Mouse (Mus musculus): ENCODE results near the gene Nog. TPM values are rescaled to one million over a fixed set of nuclear protein-coding genes. Genes with fewer than 3 reads are reported as not detected.

Gene Nog
- total and polyA plus RNA-seq, 3 experiments: not detected

GRCm38 (mm10) chr11:89299116-89299783, 2.9 kb downstream of the Nog start:
- TF ChIP-seq TBP (IDR thresholded peaks at IDR 0.05; ENCODE audit: low read depth, low read length): no peak
- TF ChIP-seq ZMIZ1 (IDR thresholded peaks at IDR 0.05; ENCODE audit: low read depth, low read length): no peak
- TF ChIP-seq MAFK (IDR thresholded peaks at IDR 0.05; ENCODE audit: borderline replicate concordance, low read depth, low read length): no peak
- no peak for TF ChIP-seq SMC3 (IDR thresholded peaks at IDR 0.05; ENCODE audit: low read depth, low read length)
- TF ChIP-seq BHLHE40 (IDR thresholded peaks at IDR 0.05; ENCODE audit: borderline replicate concordance, low read depth, low read length): no peak
- TF ChIP-seq CHD1 (IDR thresholded peaks at IDR 0.05; ENCODE audit: low read depth, low read length): no peak
- TF ChIP-seq ZKSCAN1 (IDR thresholded peaks at IDR 0.05; ENCODE audit: low read depth, low read length): no peak
- no peak for TF ChIP-seq USF2 (IDR thresholded peaks at IDR 0.05; ENCODE audit: borderline replicate concordance in 1 of 2, insufficient read depth in 1 of 2, low read depth in 1 of 2, low read length in 2 of 2)
- no peak for TF ChIP-seq EP300 (IDR thresholded peaks at IDR 0.05; ENCODE audit: low read depth in 1 of 2, low read length in 2 of 2)
- TF ChIP-seq HCFC1 (IDR thresholded peaks at IDR 0.05; ENCODE audit: low read depth, low read length): no peak
- no peak for TF ChIP-seq ELF1 (IDR thresholded peaks at IDR 0.05; ENCODE audit: low read depth, low read length)
- no peak for TF ChIP-seq UBTF (IDR thresholded peaks at IDR 0.05; ENCODE audit: borderline replicate concordance, insufficient read depth, low read depth, low read length)
- no peak for TF ChIP-seq RCOR1 (IDR thresholded peaks at IDR 0.05; ENCODE audit: low read depth, low read length)
- no peak for TF ChIP-seq NRF1 (IDR thresholded peaks at IDR 0.05; ENCODE audit: insufficient read depth, low read depth, low read length, poor library complexity, severe bottlenecking)
- TF ChIP-seq USF1 (IDR thresholded peaks at IDR 0.05; ENCODE audit: low read depth, low read length): no peak
- no peak for TF ChIP-seq TCF12 (IDR thresholded peaks at IDR 0.05; ENCODE audit: low read depth, low read length)
- TF ChIP-seq CTCF (IDR thresholded peaks at IDR 0.05 in 2 of 3, conservative IDR thresholded peaks at IDR 0.05 in 1 of 3; ENCODE audit: control insufficient read depth in 1 of 3, insufficient read depth in 1 of 3, low read depth in 2 of 3, low read length in 3 of 3, poor library complexity in 1 of 3, severe bottlenecking in 1 of 3): no peak
- no peak for TF ChIP-seq RAD21 (IDR thresholded peaks at IDR 0.05; ENCODE audit: low read depth, low read length)
- no peak for TF ChIP-seq MEF2A (IDR thresholded peaks at IDR 0.05; ENCODE audit: extremely low read depth, insufficient replicate concordance, low read depth, low read length, poor library complexity, severe bottlenecking)
- no peaks in the 10 kb centered on the region for H3K27me3 ChIP-seq (ENCODE audit: control insufficient read depth in 1 of 2, insufficient read depth in 2 of 2, low read length in 2 of 2)
- H3K79me2 ChIP-seq (ENCODE audit: control insufficient read depth, insufficient read depth, low read length, poor library complexity): no peaks in the 10 kb centered on the region
- H3K9me3 ChIP-seq (replicated peaks; ENCODE audit: insufficient read depth, low read length): no peaks in the 10 kb centered on the region
- H3K4me1 ChIP-seq (ENCODE audit: control insufficient read depth in 1 of 2, insufficient read depth in 2 of 2, low read length in 2 of 2): no peaks in the 10 kb centered on the region
- H3K27ac ChIP-seq (ENCODE audit: control insufficient read depth, low read depth, low read length): no peak overlapping the region
- H3K9ac ChIP-seq (ENCODE audit: control insufficient read depth, low read depth, low read length, poor library complexity, severe bottlenecking): no peak overlapping the region
- no peaks in the 10 kb centered on the region for H3K36me3 ChIP-seq (ENCODE audit: control insufficient read depth in 1 of 2, insufficient read depth in 2 of 2, low read length in 2 of 2)
- no peak overlapping the region for H3K4me3 ChIP-seq (ENCODE audit: control insufficient read depth in 1 of 2, insufficient read depth in 1 of 2, low read depth in 2 of 2, low read length in 2 of 2)
- DNase-seq (ENCODE audit: low read depth, low spot score): no peak

Data from MEL (cell line).